In the genomic region with DNA sequence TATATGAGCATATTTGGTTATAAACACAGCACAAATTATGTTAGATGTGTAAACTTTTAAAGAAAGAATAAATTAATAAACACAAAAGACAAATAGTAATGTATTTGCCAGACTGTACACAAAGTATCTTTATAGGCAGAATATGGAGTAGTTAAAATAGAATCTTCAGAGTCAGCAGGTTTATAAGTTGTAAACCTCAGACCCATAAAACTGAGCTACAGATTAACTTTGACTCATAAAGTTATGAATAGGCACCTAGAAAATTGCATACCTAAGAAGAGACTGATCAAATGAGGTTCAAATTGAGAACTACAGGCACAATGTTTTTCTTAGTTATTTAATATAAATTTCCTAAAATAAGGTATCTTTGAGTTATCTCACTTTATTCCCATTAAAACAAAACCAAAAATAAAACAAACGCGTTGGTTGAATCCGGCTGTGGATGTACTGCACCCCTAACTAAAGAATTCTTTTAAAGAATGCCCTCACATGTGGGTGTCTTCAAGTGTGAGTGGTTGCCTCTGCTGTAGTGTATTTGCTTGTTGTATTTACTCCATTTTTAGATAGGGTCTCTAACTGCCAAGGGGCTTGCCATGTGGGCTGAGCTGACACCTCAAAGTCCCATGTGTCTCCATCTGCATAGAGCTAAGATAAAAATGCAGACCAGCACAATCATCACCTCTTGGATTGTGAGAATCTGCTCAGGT, we compare ENCODE assay signal across 22 mouse cellular contexts.
DNase-seq lines count a peak whose midpoint lies in the region; ATAC-seq and TF ChIP-seq lines count a peak whose summit lies in the region.
"Had no signal": no experiment of that assay in that cellular context is flagged by ENCODE, and none has a peak within 500 bp of the region (broad histone marks: within the 10 kb centered on the region; RNA-seq: fewer than 3 reads in every experiment).

No protein-coding gene starts in this region.

- H3K27ac ChIP-seq in intestine, embryonic 15.5 days: no peak overlapping the region
- H3K27ac ChIP-seq in intestine, embryonic 16.5 days (ENCODE audit: low read length): no peak overlapping the region
- no peak overlapping the region for H3K27ac ChIP-seq in intestine, postnatal 0 days (ENCODE audit: low read depth, low read length)

- TF ChIP-seq CTCF in intestine, postnatal 0 days (IDR thresholded peaks at IDR 0.05; ENCODE audit: low read depth): no peak

- WGBS in intestine, embryonic 15.5 days: 93% methylated on average over 3 of the region's 3 CpGs
- 90% methylated on average over 3 of the region's 3 CpGs for WGBS in intestine, embryonic 16.5 days
- WGBS in intestine, postnatal 0 days: 93% methylated on average over 3 of the region's 3 CpGs

- no peak overlapping the region for H3K4me2 ChIP-seq in intestine, embryonic 15.5 days (replicated peaks)
- H3K4me2 ChIP-seq in intestine, embryonic 16.5 days (ENCODE audit: low read depth, low read length): no peak overlapping the region
- H3K4me2 ChIP-seq in intestine, postnatal 0 days (replicated peaks; ENCODE audit: low read depth): no peak overlapping the region

- no peaks in the 10 kb centered on the region for H3K27me3 ChIP-seq in intestine, embryonic 15.5 days (replicated peaks)
- H3K27me3 ChIP-seq in intestine, embryonic 16.5 days (replicated peaks; ENCODE audit: control insufficient read depth, insufficient read depth, low read length): no peaks in the 10 kb centered on the region
- no peaks in the 10 kb centered on the region for H3K27me3 ChIP-seq in intestine, postnatal 0 days (replicated peaks; ENCODE audit: control insufficient read depth, insufficient read depth, low read length)
- H3K27me3 ChIP-seq: CH12.LX, Patski had no signal

- H3K4me3 ChIP-seq in intestine, embryonic 15.5 days (replicated peaks): no peak overlapping the region
- H3K4me3 ChIP-seq in intestine, embryonic 16.5 days (ENCODE audit: low read length): no peak overlapping the region
- no peak overlapping the region for H3K4me3 ChIP-seq in intestine, postnatal 0 days (ENCODE audit: low read depth, low read length)

- no peak for DNase-seq in frontal cortex, postnatal 14 days (ENCODE audit: low spot score in 2 of 2)
- DNase-seq in kidney, postnatal 14 days: no peak
- DNase-seq in cerebellum, postnatal 10 days: no peak
- DNase-seq: adrenal gland, adult 2 months; adrenal gland, adult 8-10 months; adrenal gland, postnatal 10 days; adrenal gland, postnatal 14 days; adrenal gland, postnatal 25 days; adrenal gland, postnatal 36 days; B cell, adult 2 months; cerebellum, adult 11 months; cerebellum, adult 11-12 months had no signal

- H3K36me3 ChIP-seq in intestine, embryonic 15.5 days: no peaks in the 10 kb centered on the region
- H3K36me3 ChIP-seq in intestine, embryonic 16.5 days (ENCODE audit: control insufficient read depth, insufficient read depth, low read length): no peaks in the 10 kb centered on the region
- no peaks in the 10 kb centered on the region for H3K36me3 ChIP-seq in intestine, postnatal 0 days (ENCODE audit: control insufficient read depth, insufficient read depth)
- H3K36me3 ChIP-seq: G1E had no signal

- no peaks in the 10 kb centered on the region for H3K9me3 ChIP-seq in intestine, embryonic 15.5 days
- no peaks in the 10 kb centered on the region for H3K9me3 ChIP-seq in intestine, embryonic 16.5 days (ENCODE audit: control insufficient read depth, low read length)
- H3K9me3 ChIP-seq in intestine, postnatal 0 days (ENCODE audit: control insufficient read depth): no peaks in the 10 kb centered on the region
- H3K9me3 ChIP-seq: G1E had no signal

- H3K4me1 ChIP-seq in intestine, embryonic 15.5 days (replicated peaks): no peaks in the 10 kb centered on the region
- H3K4me1 ChIP-seq in intestine, embryonic 16.5 days (ENCODE audit: control insufficient read depth, insufficient read depth, low read length): no peaks in the 10 kb centered on the region
- H3K4me1 ChIP-seq in intestine, postnatal 0 days (replicated peaks; ENCODE audit: control insufficient read depth, insufficient read depth, low read length): no peaks in the 10 kb centered on the region

- no peak overlapping the region for H3K9ac ChIP-seq in intestine, embryonic 15.5 days
- no peak overlapping the region for H3K9ac ChIP-seq in intestine, embryonic 16.5 days (ENCODE audit: low read depth, low read length)
- no peak overlapping the region for H3K9ac ChIP-seq in intestine, postnatal 0 days (ENCODE audit: low read depth, low read length)

- ATAC-seq in frontal cortex, adult (ENCODE audit: low TSS enrichment): peak; percentile 66
- ATAC-seq in intestine, embryonic 15.5 days: peak; percentile 91
- peak; percentile 96 for ATAC-seq in intestine, embryonic 16.5 days
- peak; percentile 77 for ATAC-seq in intestine, postnatal 0 days
- no peak for ATAC-seq in erythroid progenitor cell, adult 5-6 weeks (replicated peaks; ENCODE audit: low FRiP score, poor library complexity, severe bottlenecking)
- ATAC-seq: activated CD4-positive, CD25-positive, alpha-beta regulatory T cell, adult 4 months; CD4-positive, CD25-positive, alpha-beta regulatory T cell, adult 4 months; Patski had no signal
